Mouse (Mus musculus) ES-E14 (cell line): ENCODE measurements around the gene Diaph2.
"Not testable (repeated sequence)": the region's sequence is repeated elsewhere in the genome, so short reads cannot be mapped to it uniquely, and the experiment has no call there.

Experiments
- CHD2 ChIP-seq: IDR thresholded peaks from 2 replicates; pipeline ENCODE4 v1.6.1; 2014; ENCODE audit warnings: mild to moderate bottlenecking, low read depth, low read length, inconsistent platforms
- HCFC1 ChIP-seq: IDR thresholded peaks from 2 replicates; pipeline ENCODE4 v1.6.1; 2012; ENCODE audit warnings: low read length, inconsistent platforms, borderline replicate concordance; ENCODE audit not compliant: insufficient read depth
- MAFK ChIP-seq: IDR thresholded peaks from 2 replicates; pipeline ENCODE4 v1.6.1; 2014; ENCODE audit warnings: mild to moderate bottlenecking, low read depth, low read length, inconsistent platforms; ENCODE audit not compliant: insufficient read depth
- ZNF384 ChIP-seq: IDR thresholded peaks from 2 replicates; pipeline ENCODE4 v1.6.1; 2012; ENCODE audit warnings: low read depth, low read length, inconsistent platforms

DNA sequence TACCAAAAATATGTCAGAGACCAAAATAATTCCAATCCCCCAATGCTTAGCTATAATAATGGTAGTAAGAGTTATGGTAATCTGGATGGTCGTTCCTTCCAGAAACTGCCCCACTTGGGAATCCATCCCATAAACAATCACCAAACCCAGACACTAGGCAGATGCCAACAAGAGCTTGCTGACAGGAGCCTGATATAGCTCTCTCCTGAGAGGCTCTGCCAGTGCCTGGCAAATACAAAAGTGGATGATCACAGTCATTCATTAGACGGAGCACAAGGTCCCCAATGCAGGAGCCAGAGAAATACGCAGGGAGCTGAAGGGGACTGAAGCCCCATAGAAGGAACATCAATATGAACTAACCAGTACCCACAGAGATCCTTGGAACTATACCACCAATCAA lies 657.9 kb downstream of the Diaph2 start:
- not testable (repeated sequence) for TF ChIP-seq ZNF384, CHD2, HCFC1, MAFK
